ENCODE assay signal across 10 mouse cellular contexts in the genomic region with DNA sequence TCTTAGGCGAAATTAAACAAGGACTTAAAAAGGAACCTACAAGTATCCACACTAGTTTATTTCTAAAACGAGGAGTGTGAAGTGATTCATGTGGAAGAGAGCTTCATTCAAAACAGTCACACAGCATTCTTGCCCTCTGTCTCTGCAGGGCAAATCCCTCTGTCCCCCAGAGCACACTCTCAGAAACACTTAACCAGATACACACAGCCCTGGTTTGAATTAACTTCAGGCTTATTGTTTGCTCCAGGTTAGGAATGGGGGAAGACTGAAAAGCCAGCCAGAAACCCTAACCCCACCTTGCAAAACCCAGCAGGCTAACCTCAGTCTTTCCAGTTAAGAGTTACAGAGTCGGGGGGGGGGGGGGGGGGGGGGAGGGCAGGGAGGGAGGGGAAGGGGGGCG. TPM values are rescaled to one million over a fixed set of nuclear protein-coding genes. Genes with fewer than 3 reads are reported as not detected.
A peak's percentile ranks its signal among the peaks of the same experiment; 100 is the strongest.
DNase-seq lines count a peak whose midpoint lies in the region; ATAC-seq and TF ChIP-seq lines count a peak whose summit lies in the region.
"Had no signal": no experiment of that assay in that cellular context is flagged by ENCODE, and none has a peak within 500 bp of the region (broad histone marks: within the 10 kb centered on the region; RNA-seq: fewer than 3 reads in every experiment).

No protein-coding gene starts in this region.

- no peak overlapping the region for H3K4me3 ChIP-seq in CH12.LX (replicated peaks in 1 of 3; ENCODE audit: low read depth in 2 of 3, low read length in 2 of 3, poor library complexity in 1 of 3)
- H3K4me3 ChIP-seq in forebrain, embryonic 16.5 days (replicated peaks; ENCODE audit: low read length), result no peak overlapping the region; the same call in 1 of the 2 replicates
- H3K4me3 ChIP-seq in liver, embryonic 13.5 days (replicated peaks), result peak overlapping the region; percentile 81; the same call in 1 of the 2 replicates

- H3K4me2 ChIP-seq in CH12.LX (ENCODE audit: insufficient read depth, low read depth, poor library complexity, severe bottlenecking), result peak overlapping the region; percentile 92
- H3K4me2 ChIP-seq in forebrain, embryonic 16.5 days (ENCODE audit: low read length), result peak overlapping the region; percentile 91
- peak overlapping the region; percentile 95 for H3K4me2 ChIP-seq in liver, embryonic 13.5 days

- H3K9me3 ChIP-seq in CH12.LX (replicated peaks; ENCODE audit: low read length), result no peaks in the 10 kb centered on the region
- no peaks in the 10 kb centered on the region for H3K9me3 ChIP-seq in forebrain, embryonic 16.5 days (ENCODE audit: control insufficient read depth, low read length)
- H3K9me3 ChIP-seq in liver, embryonic 13.5 days (replicated peaks), result no peaks in the 10 kb centered on the region

- dilution Hi-C loops in CH12.LX (cut with MboI; ENCODE audit: extremely low pct_ligation_motif_present, extremely low pct_unique_long_range_greater_than_20kb, low sequenced_read_pairs), result no loop called here

- no peak for ATAC-seq in forebrain, embryonic 16.5 days
- no peak for ATAC-seq in liver, embryonic 13.5 days (ENCODE audit: low read depth)

- no peak overlapping the region for H3K27ac ChIP-seq in CH12.LX (ENCODE audit: insufficient read depth, low read depth)
- no peak overlapping the region for H3K27ac ChIP-seq in forebrain, embryonic 16.5 days (ENCODE audit: low read length)
- no peak overlapping the region for H3K27ac ChIP-seq in liver, embryonic 13.5 days

- peak overlapping the region; percentile 94; the same call in 1 of the 2 replicates for H3K9ac ChIP-seq in CH12.LX (ENCODE audit: insufficient read depth, low read depth)
- H3K9ac ChIP-seq in forebrain, embryonic 16.5 days (replicated peaks; ENCODE audit: low read depth, low read length), result no peak overlapping the region
- no peak overlapping the region; the same call in 1 of the 2 replicates for H3K9ac ChIP-seq in liver, embryonic 13.5 days

- no peak for TF ChIP-seq CTCF in CH12.LX (conservative IDR thresholded peaks at IDR 0.05 in 1 of 2, IDR thresholded peaks at IDR 0.05 in 1 of 2; ENCODE audit: low read depth in 2 of 2, low read length in 2 of 2)

- H3K27me3 ChIP-seq in CH12.LX (replicated peaks), result no peaks in the 10 kb centered on the region
- H3K27me3 ChIP-seq in forebrain, embryonic 16.5 days (replicated peaks; ENCODE audit: control insufficient read depth, insufficient read depth, low read length), result no peaks in the 10 kb centered on the region
- no peaks in the 10 kb centered on the region for H3K27me3 ChIP-seq in liver, embryonic 13.5 days

- TF ChIP-seq EP300 in CH12.LX (IDR thresholded peaks at IDR 0.05; ENCODE audit: low read length), result no peak

- in situ Hi-C loops in CH12.LX (cut with MboI; ENCODE audit: low pct_ligation_motif_present, low pct_unique_long_range_greater_than_20kb, low sequenced_read_pairs), result no loop called here

- H3K79me2 ChIP-seq in CH12.LX (replicated peaks; ENCODE audit: control insufficient read depth, extremely low read depth, insufficient read depth, poor library complexity, severe bottlenecking), result peaks cover 36% of the 10 kb centered on the region

- H3K4me1 ChIP-seq in CH12.LX (ENCODE audit: control insufficient read depth in 1 of 2, insufficient read depth in 2 of 2), result peaks cover 9 to 57% of the 10 kb centered on the region in 2 experiments
- peaks cover 41% of the 10 kb centered on the region for H3K4me1 ChIP-seq in forebrain, embryonic 16.5 days (replicated peaks; ENCODE audit: control insufficient read depth, insufficient read depth, low read length)
- H3K4me1 ChIP-seq in liver, embryonic 13.5 days (replicated peaks), result peaks cover 65% of the 10 kb centered on the region

- intact Hi-C loops in heart, postnatal 14 days (cut with DNase I), result loop anchor here (5.0 kb wide), 1 partner anchor 140 kb away; the partner anchor contains the start of gene Malsu1
- intact Hi-C loops in left cerebral cortex, postnatal 4 days (cut with DNase I), result loop anchor here (5.0 kb wide), 1 partner anchor 155 kb away; no protein-coding TSS in a partner anchor

- WGBS in forebrain, embryonic 16.5 days, result 13% methylated on average over 3 of the region's 4 CpGs
- WGBS in liver, embryonic 13.5 days (ENCODE audit: insufficient replicate concordance), result 27% methylated on average over 3 of the region's 4 CpGs

- peak; percentile 57 for DNase-seq in heart, adult 11 months
- no peak for DNase-seq in heart, postnatal 14 days
- DNase-seq in CH12.LX (ENCODE audit: extremely low read depth), result no peak
- DNase-seq in liver, embryonic 13.5 days, result no peak
- DNase-seq in adrenal gland, adult (ENCODE audit: inconsistent age in 2 of 2, low spot score in 1 of 2), result no peak
- no peak for DNase-seq in Muller cell, postnatal 12 days (ENCODE audit: inconsistent ontology term)
- no peak for DNase-seq in left cerebral cortex, postnatal 4 days
- DNase-seq: cerebellum, adult 11-12 months; thymus, postnatal 14 days had no signal

- peaks cover 0 to 2% of the 10 kb centered on the region in 2 experiments for H3K36me3 ChIP-seq in CH12.LX (replicated peaks in 1 of 2; ENCODE audit: control insufficient read depth in 1 of 2, insufficient read depth in 1 of 2, low read length in 1 of 2)
- no peaks in the 10 kb centered on the region for H3K36me3 ChIP-seq in forebrain, embryonic 16.5 days (ENCODE audit: control insufficient read depth, insufficient read depth)
- 0 out of 2 replicates have a peak, but pooled peaks cover 5% of the 10 kb centered on the region for H3K36me3 ChIP-seq in liver, embryonic 13.5 days

- TF ChIP-seq POLR2A in CH12.LX (IDR thresholded peaks at IDR 0.05; ENCODE audit: low read depth, low read length), result no peak

- no peak for TF ChIP-seq RAD21 in CH12.LX (IDR thresholded peaks at IDR 0.05; ENCODE audit: low read depth, low read length)

TF ChIP-seq in CH12.LX, 34 proteins besides CTCF, POLR2A, EP300 and RAD21:
- TF ChIP-seq ZC3H11A (IDR thresholded peaks at IDR 0.05; ENCODE audit: low read depth, low read length) (no peak), UBTF (IDR thresholded peaks at IDR 0.05; ENCODE audit: low read depth, low read length) (no peak), ZMIZ1 (IDR thresholded peaks at IDR 0.05; ENCODE audit: low read depth, low read length) (no peak), MAZ (IDR thresholded peaks at IDR 0.05; ENCODE audit: low read depth, low read length) (no peak), ZNF384 (IDR thresholded peaks at IDR 0.05; ENCODE audit: low read depth, low read length) (no peak), ELF1 (IDR thresholded peaks at IDR 0.05; ENCODE audit: low read depth, low read length) (no peak), BHLHE40 (IDR thresholded peaks at IDR 0.05; ENCODE audit: low read depth, low read length) (no peak), MAFK (IDR thresholded peaks at IDR 0.05; ENCODE audit: insufficient replicate concordance, low read length) (no peak), HCFC1 (IDR thresholded peaks at IDR 0.05; ENCODE audit: low read depth, low read length) (no peak), USF1 (IDR thresholded peaks at IDR 0.05; ENCODE audit: low read depth, low read length) (no peak), KAT2A (IDR thresholded peaks at IDR 0.05; ENCODE audit: insufficient replicate concordance, low read length) (no peak)

RNA-seq across cellular contexts. Expression of gene Igf2bp3, which starts 2.6 kb away (rescaled TPM):
- total RNA-seq in heart, postnatal 14 days (2021), result 1 to 10 TPM in 1 of 2 experiments, under 1 TPM in 1; 0.93 to 1.6 TPM
- total RNA-seq in CH12.LX (2012; rRNA removed) (18.4 TPM in 2 replicates), CH12.LX (2014; rRNA removed) (35.6 and 39.1 TPM in 2 replicates)
- 22.0 and 23.1 TPM in 2 replicates for polyA plus RNA-seq in CH12.LX (2012; ENCODE audit: insufficient read length, low read depth)
- polyA plus RNA-seq in forebrain, embryonic 16.5 days (2015; fragmentation: Nextera tagmentation; extraction: Ambion mirVana), result 34.1 and 39.0 TPM in 2 replicates
- 21.4 and 25.4 TPM in 2 replicates for polyA plus RNA-seq in liver, embryonic 13.5 days (2015; fragmentation: Nextera tagmentation; extraction: Ambion mirVana)
- total RNA-seq in left cerebral cortex, postnatal 4 days (2021), result 1 to 10 TPM; 5.0 to 6.5 TPM

RNA-seq across cellular contexts. Expression of gene Tra2a, which starts 51.7 kb away (rescaled TPM):
- 10 to 100 TPM; 30.9 to 42.3 TPM for total RNA-seq in heart, postnatal 14 days (2021)
- total RNA-seq in CH12.LX (2012; rRNA removed) (55.4 and 78.8 TPM in 2 replicates), CH12.LX (2014; rRNA removed) (120 and 142 TPM in 2 replicates)
- polyA plus RNA-seq in CH12.LX (2012; ENCODE audit: insufficient read length, low read depth), result 95.1 and 103 TPM in 2 replicates
- 154 and 163 TPM in 2 replicates for polyA plus RNA-seq in forebrain, embryonic 16.5 days (2015; fragmentation: Nextera tagmentation; extraction: Ambion mirVana)
- polyA plus RNA-seq in liver, embryonic 13.5 days (2015; fragmentation: Nextera tagmentation; extraction: Ambion mirVana), result 51.9 and 60.9 TPM in 2 replicates
- total RNA-seq in left cerebral cortex, postnatal 4 days (2021), result 10 to 100 TPM; 91.9 to 94.1 TPM
